Mouse (Mus musculus): Measurements from ENCODE around the gene Otp.

Gene Otp

DNA sequence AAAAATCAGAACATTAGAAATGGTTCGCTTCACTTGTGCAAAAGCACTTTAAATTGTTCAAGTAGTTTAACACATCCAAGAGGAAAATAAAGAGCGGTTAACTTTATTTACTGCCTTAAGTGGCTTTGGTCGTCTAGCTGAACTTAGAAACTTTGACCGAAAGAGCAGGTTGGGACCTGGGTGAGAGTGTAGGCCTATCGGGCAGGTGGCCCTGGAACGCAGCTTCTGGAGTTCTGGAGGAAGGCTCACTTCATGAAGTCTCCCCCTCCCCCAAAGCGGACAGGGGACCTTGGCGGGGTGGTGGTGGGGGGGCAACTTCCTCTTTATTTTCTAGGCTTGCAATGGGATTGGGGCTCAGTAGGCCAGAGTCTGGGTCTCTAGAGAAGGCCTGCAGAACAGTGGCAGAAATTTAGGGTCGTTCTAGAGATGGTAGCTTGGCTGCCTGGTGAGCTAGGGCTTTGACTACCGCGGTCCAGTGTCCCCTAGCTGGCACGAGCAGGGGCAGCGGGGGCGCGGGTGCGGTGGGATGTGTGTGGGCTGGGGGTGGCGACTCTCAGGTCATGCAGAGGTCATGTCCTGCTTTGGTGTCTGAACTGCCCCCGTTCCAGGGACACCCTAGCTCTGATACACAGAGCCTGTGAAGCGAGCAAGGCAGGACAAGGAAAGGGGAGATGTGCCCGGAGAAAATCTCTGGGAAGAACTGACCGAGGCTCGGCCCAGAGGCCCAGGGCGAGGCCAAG, 576 bp upstream of the Otp start:
- DNase-seq = no peak

- no peak for DNase-seq
Observed at GRCm38 (mm10) chr13:94876286-94877210, 1.1 kb downstream of the Otp start.

- DNase-seq = no peak
Observed at GRCm38 (mm10) chr13:94877211-94877590, 1.8 kb downstream of the Otp start.

GRCm38 (mm10) chr13:94877991-94878745, 2.8 kb downstream of the Otp start:
- no peak for DNase-seq

- DNase-seq = no peak
Observed at GRCm38 (mm10) chr13:94881201-94881600, 5.8 kb downstream of the Otp start.

- DNase-seq = no peak
Observed at GRCm38 (mm10) chr13:94882221-94882620, 6.8 kb downstream of the Otp start.

DNA sequence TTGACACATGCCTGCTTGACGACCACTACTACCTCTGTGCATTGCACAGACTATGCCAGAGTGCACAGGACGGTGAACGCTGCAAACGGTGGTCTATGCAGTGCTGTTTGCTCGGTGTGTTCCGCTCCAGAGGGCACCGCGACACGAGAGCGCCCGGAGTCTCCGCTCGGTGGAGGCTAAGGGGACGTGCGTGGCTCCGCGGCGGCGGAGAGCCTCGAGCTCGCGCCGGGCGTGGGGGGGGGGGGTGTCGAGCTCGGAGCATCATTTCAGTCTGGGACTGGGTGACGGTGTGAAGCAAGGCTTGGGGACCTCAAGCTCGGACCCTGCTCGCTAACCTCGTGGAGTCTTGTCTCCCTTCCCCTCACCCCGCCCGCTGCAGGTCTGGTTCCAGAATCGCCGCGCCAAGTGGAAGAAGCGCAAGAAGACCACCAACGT, 7.3 kb downstream of the Otp start:
- DNase-seq = no peak

- no peak for DNase-seq
Observed at GRCm38 (mm10) chr13:94883163-94883965, 8.0 kb downstream of the Otp start.

DNA sequence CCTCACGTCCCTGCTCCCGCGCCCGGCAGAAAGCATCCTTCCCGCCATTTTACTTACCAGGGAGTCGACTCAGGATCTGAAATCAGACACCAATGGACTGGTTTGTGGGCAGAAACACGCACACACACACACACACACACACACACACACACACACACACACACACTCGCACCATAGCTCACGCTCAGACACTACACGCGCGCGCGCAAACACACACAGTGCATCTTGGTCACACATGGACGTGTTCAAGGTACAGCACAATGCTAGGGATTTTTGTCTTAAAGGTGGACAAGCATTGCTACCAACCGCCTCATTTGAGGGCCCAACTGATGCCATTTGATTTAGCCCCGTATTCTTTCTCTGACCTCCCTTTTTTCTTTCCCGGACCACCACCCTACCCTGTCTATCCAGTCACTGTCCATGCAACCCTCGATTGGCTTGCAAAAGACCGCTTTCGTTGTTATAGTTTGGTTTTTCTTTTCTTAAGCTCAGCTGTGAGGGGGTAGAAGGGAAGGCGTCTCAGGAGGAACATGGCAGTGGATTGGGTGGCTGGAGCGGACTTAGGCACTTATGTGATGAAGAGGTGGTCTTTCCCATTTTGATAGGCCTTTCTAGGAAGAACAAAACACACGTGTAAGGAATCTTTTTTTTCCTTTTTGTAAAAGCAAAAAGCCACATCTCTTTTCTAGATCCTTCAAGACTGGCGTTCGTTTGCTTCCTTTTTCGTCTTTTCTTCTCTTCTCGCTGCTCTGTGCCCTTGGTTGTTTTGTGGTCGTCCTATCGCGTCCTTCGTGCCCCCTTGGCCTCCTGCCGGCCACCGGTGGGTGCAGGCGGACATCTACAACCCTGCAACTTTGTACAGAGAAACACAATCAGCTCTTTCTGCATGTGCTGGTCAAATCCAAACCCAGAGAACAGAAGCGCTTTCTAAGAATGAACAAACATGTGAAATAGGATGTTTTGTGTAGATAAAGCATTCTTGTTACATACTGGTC, 8.9 kb downstream of the Otp start:
- no peak for DNase-seq

- no peak for DNase-seq
Observed at GRCm38 (mm10) chr13:94885291-94886235, 10.2 kb downstream of the Otp start.

DNA sequence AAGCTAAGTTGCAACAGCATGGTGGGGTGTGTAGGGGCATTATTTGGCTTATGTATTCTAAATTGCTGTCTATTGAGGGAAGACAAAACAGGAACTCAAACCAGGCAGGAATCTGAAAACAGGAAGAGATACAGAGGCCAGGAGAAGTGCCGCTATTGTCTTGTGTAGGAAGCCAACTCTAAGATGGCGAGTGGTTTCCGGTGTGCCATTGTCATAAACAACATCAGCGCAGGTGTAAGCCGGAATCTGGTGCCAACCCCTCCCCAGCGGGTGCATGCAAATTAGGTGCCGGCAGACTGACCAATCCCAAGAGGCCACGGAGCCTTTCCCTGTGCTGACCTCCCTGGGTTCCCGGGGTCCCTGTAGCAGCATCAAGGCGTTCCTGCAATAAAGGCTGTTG, 32.4 kb downstream of the Otp start:
- DNase-seq = no peak

DNA sequence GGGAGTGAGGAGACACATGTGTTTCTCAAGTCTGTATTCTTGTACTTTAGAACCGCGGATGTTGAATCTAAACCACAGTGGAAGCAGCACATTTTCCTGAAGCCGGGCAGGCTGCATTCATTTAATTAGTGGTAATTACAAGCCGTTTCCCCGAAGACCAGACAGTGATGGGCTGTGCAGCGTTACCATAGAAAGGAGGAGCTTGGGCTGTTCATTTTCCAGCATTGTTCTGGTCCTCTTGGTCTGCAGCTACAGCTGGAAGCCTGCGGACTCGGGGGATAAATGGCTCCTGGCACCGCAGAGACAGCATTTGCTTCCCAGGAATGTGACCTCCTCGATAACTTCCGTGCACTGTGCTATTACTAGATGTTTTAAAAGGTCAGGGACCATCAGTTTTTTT, 37.6 kb downstream of the Otp start:
- DNase-seq = no peak

- DNase-seq = no peak
Observed at GRCm38 (mm10) chr13:94915654-94916053, 40.3 kb downstream of the Otp start.

GRCm38 (mm10) chr13:94928086-94928485, 52.7 kb downstream of the Otp start:
- DNase-seq = no peak
